Mouse (Mus musculus) right cerebral cortex, postnatal 36 days (tissue): ENCODE measurements at regions not wholly inside any gene's neighbourhood (a gene's known extent, or its start where the extent isn't known, plus 50 kb on each side); places are given as distances from the start of the nearest gene placed in this dataset.

Experiments
- DNase-seq, 2 experiments: peaks; one replicate each; pipeline ENCODE4 v3.0.0; 2022; ENCODE audit warnings: low spot score in 2 of 2, mixed read lengths in 1 of 2

GRCm38 (mm10) chr3:143596011-143596683 is 608.9 kb downstream of the Lmo4 start:
- no peak for DNase-seq

DNA sequence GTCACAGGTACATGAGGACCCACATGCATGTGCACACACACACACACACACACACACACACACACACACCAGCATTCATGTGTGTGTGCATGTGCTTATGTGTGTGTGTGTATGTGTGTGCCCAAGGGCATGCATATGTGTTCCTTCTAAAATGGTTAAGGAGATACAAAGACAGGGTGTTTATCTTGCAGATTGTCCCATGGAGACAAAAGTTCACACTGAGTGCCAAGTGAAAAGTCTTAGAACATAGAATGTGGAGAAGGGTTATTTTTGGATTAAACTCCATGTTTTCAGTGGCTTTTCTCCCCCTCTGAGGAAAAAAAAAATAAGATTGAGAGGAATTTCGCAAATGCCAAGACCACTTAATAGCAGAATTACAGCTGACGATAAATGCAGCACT is 609.9 kb downstream of the Lmo4 start:
- no peak for DNase-seq

- DNase-seq = peak; percentile 80 to 88
These were observed 610.3 kb downstream of the Lmo4 start for GRCm38 (mm10) chr3:143594676-143595075.

DNA sequence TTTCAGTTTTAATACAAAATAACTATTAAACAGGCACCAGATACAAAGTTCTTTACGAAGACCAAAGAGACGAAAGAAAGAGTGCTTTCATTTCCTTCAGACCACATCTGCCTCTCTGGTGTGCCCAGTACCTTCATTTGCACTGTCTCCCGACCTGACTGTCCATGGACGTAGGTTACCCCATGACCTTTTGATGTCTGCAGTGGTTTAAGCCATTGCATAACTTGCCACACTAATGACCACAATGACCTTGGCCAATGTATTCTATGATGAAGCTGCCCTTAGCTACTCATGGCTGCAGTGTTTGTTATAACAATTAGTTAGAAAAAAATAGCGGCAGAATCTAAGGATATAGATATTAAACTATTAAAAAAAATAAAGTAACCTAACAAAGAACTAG is 618.4 kb downstream of the Lmo4 start:
- no peak for DNase-seq

- DNase-seq = peak in 1 of 2 experiments; percentile 44
These were observed 620.1 kb downstream of the Lmo4 start for GRCm38 (mm10) chr3:143584692-143585603.

GRCm38 (mm10) chr3:143576338-143577007 is 628.5 kb downstream of the Lmo4 start:
- DNase-seq = no peak

GRCm38 (mm10) chr3:143575737-143576136 is 629.3 kb downstream of the Lmo4 start:
- DNase-seq = no peak

GRCm38 (mm10) chr3:143574035-143574864 is 630.8 kb downstream of the Lmo4 start:
- DNase-seq = no peak

DNA sequence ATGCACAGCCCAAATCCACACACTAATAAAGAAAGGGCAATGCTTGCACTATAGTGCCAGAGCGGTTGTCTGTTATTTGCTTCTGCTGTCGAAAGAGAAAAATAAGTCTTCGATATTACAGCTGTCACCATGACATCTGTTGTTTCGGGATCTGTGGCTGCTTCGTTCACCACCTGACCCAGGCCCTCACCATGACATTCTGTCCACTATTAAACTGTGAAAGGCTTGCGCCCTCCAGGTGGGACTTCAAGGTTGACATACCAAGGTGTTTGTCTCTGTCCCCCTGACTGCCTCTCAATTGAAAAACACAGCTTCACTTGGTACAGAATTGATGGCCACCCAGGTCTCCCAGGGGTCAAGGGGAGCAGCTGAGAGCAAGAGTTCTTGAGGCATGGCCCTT is 635.1 kb downstream of the Lmo4 start:
- no peak for DNase-seq

GRCm38 (mm10) chr3:143565067-143565466 is 640.0 kb downstream of the Lmo4 start:
- no peak for DNase-seq

GRCm38 (mm10) chr3:143542811-143543210 is 661.0 kb upstream of the Pkn2 start:
- no peak for DNase-seq

GRCm38 (mm10) chr3:143527982-143528381 is 646.2 kb upstream of the Pkn2 start:
- no peak for DNase-seq

GRCm38 (mm10) chr3:143527274-143527673 is 645.5 kb upstream of the Pkn2 start:
- no peak for DNase-seq

DNA sequence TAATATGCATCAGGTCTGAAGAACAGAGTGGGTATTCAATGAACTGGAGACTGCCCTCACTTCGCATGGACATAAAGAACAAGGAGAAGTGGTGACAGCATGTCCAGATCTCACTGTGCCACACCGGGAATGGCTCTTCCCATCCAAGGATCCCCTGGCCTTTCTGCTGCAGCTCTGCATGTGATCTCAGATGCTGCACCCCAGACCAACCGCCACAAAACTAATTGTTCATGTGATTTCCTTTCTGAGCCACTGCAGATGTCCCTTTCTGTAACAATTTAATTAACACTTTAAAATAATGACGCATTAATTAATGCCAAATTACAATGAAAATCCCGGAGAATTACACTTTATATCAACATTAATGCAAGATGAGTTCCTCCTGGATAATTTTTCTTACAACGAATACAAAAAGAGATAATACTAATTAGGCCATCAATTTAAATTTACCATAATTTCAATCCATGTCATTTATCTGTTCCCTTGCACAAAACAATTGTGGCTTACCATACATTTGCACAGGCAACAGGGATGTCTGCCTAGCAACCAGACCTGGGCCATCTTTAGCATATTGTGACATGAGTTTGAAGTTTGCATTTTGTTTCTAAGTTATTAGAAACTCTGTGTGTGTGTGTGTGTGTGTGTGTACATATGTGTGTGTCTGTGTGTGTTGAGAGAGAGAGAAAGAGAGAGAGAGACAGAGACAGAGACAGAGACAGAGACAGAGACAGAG is 630.9 kb upstream of the Pkn2 start:
- DNase-seq = no peak

- DNase-seq = no peak
These were observed 627.7 kb upstream of the Pkn2 start for GRCm38 (mm10) chr3:143509531-143509930.

- peak; percentile 41 to 54 for DNase-seq
These were observed 626.5 kb upstream of the Pkn2 start for GRCm38 (mm10) chr3:143508280-143508679.

DNA sequence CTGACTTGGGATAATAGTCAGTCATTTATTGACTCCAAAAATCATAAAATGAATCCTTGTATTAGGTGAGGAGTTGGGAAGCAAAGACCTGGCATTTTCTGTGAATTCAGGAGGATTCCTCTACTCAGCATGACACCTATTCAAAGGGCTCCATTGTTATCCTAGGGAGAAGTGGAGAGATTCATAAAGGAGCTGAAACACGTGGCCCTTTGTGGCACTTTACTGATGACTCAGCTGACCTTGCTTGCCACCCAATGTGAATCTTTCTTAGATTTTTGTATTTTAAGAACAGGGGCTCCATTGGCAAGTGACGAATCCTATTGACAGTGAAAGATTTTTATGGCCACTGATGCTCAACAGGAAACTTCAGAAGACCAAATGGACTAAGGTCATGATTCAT is 619.2 kb upstream of the Pkn2 start:
- DNase-seq = no peak

DNA sequence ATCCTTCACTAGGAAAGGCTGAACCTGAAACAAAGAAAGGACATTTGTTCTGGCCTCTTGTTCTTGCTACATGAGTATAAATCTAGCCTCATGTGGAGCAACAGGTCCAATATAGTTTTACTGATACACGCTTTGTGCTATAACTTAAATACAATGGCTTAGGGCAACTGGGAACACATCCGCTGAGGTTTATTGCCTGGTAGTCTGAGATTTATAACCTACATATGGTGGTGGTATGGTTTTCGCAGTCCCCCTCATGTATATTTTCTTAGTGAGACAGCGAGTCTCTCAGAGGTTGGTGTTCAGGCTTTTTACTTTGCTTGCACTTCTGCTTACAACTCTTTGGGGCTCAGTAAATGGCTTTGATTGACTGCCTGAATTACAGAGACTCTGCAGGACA is 613.6 kb upstream of the Pkn2 start:
- DNase-seq = no peak

GRCm38 (mm10) chr3:143477916-143478610 is 596.3 kb upstream of the Pkn2 start:
- DNase-seq = no peak

DNA sequence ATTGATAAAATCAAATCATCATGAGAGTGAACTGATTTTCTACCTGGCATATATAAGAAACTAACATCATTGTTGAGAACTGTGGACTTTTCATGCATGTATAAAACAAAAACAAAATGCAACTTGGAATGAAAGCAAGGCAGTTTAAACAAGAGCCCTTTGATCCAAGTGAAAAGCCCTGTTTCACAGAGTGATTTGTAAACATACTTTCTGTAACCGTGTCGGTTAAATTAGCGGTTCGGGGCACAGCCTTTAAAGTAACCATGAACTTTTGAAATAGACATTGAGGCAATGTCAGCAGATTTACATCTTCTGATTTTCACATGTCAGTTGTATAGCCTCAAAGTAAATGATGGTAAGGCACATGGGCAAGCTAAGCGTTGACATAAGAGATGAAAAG is 593.7 kb upstream of the Pkn2 start:
- DNase-seq = no peak
